Mouse (Mus musculus) adrenal gland, adult 2 months (tissue): ENCODE measurements around the gene Mapk12. TPM values are rescaled to one million over a fixed set of nuclear protein-coding genes. Genes with fewer than 3 reads are reported as not detected.

Experiments used
- DNase-seq: peaks from one replicate; pipeline ENCODE4 v3.0.0; 2021
- long read RNA-seq: library from polyadenylated mRNA; stranded (forward); transcript quantifications from one replicate; pipeline ENCODE4 v2.0.0, GENCODE M21; 2021
- polyA plus RNA-seq: library from polyadenylated mRNA; depleted of rRNA; stranded (reverse); fragments of >200 nt; gene quantifications from 2 replicates; pipeline ENCODE4 v1.2.3, GENCODE M21; 2012; rRNA removed
- total RNA-seq, 2 experiments: library from RNA; stranded (reverse); gene quantifications; 2 replicates each; pipeline ENCODE4 v1.2.3; 2021

The Mapk12 gene
- total RNA-seq = 10 to 100 TPM in 1 of 2 experiments, 1 to 10 TPM in 1; 6.7 to 10.2 TPM
- polyA plus RNA-seq = 5.9 and 9.1 TPM in 2 replicates
- long read RNA-seq, partial matches to known transcripts = 1 of 7 reads
- long read RNA-seq, other reads (novel, unspliced or antisense) = 3 of 7 reads

- DNase-seq = peak; percentile 71
These were observed at the start of gene Mapk12 for GRCm38 (mm10) chr15:89140659-89141252. Mapk12 (minus strand) TSS chr15:89140703.

- DNase-seq = peak; percentile 70
These were observed 44.4 kb upstream of the Mapk12 start for GRCm38 (mm10) chr15:89184937-89185227.

- no peak for DNase-seq
These were observed 43.8 kb upstream of the Mapk12 start for GRCm38 (mm10) chr15:89184141-89184936.

DNA sequence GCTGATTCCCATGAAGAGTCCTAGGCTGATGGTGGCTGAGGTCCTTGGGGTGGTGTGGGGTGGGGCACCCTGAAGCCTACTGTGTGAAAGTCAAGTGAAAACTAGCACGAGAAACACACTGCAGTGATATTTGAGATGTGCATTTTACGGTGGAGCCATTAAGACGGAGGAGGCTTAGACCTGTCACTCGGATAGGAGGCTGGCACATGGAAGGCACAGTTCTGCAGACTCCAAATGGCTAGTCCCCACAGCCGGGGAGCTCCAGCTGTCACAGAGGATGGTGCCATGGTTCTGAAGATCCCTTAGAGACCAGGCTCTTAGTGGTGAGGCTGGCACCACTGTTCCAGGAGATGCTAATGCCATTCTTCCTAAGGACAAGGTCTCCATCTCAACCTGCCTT, 42.3 kb upstream of the Mapk12 start:
- no peak for DNase-seq

DNA sequence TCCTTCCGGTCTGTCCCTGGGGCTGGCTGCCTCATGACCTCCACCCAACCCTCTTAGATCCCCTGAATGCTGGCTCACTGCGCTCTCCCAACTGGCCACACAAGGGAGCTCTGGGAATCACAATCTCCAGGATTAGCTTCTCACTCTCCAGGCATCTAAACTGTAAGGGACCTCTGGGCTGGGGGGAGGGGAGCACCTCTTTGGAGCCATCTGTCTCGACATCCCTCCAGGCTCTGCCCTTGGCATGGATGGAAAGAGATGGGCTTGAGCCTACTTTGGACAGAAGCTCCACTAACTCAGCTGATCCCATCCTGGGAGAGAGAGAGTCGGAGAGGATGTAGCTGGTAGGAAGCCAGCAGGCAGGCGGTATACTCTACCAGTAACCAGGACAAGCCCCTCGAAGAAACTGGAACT, 41.8 kb upstream of the Mapk12 start:
- DNase-seq = no peak

- no peak for DNase-seq
These were observed 41.2 kb upstream of the Mapk12 start for GRCm38 (mm10) chr15:89181561-89182270.

- peak; percentile 93 for DNase-seq
These were observed 40.2 kb upstream of the Mapk12 start, which contains the start of gene Plxnb2 for GRCm38 (mm10) chr15:89180571-89181229. Plxnb2 (minus strand) TSS chr15:89180788.

- no peak for DNase-seq
These were observed 39.6 kb upstream of the Mapk12 start for GRCm38 (mm10) chr15:89180081-89180541.

- DNase-seq = no peak
These were observed 39.1 kb upstream of the Mapk12 start for GRCm38 (mm10) chr15:89179630-89179964.

- DNase-seq = peak; percentile 92
These were observed 38.6 kb upstream of the Mapk12 start for GRCm38 (mm10) chr15:89178954-89179629.

- DNase-seq = no peak
These were observed 37.9 kb upstream of the Mapk12 start for GRCm38 (mm10) chr15:89178260-89178860.

- DNase-seq = no peak
These were observed 37.2 kb upstream of the Mapk12 start for GRCm38 (mm10) chr15:89177576-89178259.

DNA sequence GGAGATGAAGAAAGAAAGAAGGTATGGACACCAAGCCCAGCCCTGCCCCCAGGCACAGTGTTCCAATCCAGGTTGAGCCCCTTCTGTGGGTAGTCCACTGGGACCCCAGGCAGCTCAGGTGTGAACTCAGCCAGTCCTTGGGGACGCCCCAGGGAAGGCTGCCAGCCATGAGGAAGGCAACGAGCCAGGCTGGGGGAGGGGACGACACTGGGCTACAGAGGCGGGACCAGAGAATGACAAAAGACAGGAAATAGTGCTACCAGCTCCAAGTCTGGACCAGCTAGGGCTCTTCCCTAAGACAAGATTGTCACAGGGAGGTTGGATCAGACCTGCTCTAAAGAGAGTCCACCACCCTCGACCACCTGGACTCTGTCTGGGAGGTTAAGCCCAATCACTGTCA, 36.6 kb upstream of the Mapk12 start:
- DNase-seq = peak; percentile 95

- DNase-seq = no peak
These were observed 35.1 kb upstream of the Mapk12 start for GRCm38 (mm10) chr15:89175411-89176155.

- no peak for DNase-seq
These were observed 34.4 kb upstream of the Mapk12 start for GRCm38 (mm10) chr15:89174889-89175339.

DNA sequence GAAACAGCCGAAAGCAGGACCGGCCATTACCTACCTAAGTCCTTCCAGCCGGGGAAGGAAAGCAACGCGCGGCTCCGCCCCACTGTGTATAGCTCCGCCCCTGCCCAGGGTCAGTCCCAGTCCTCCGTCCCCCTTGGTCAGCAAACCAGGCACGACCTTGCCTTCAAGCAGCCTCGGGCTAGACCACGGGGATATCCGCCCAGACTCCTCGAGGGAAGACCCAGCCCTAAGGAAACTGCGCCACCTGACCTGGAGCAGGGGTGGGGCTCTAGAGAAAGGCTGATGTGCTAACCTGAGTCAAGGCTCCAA, 33.4 kb upstream of the Mapk12 start:
- DNase-seq = peak; percentile 81

DNA sequence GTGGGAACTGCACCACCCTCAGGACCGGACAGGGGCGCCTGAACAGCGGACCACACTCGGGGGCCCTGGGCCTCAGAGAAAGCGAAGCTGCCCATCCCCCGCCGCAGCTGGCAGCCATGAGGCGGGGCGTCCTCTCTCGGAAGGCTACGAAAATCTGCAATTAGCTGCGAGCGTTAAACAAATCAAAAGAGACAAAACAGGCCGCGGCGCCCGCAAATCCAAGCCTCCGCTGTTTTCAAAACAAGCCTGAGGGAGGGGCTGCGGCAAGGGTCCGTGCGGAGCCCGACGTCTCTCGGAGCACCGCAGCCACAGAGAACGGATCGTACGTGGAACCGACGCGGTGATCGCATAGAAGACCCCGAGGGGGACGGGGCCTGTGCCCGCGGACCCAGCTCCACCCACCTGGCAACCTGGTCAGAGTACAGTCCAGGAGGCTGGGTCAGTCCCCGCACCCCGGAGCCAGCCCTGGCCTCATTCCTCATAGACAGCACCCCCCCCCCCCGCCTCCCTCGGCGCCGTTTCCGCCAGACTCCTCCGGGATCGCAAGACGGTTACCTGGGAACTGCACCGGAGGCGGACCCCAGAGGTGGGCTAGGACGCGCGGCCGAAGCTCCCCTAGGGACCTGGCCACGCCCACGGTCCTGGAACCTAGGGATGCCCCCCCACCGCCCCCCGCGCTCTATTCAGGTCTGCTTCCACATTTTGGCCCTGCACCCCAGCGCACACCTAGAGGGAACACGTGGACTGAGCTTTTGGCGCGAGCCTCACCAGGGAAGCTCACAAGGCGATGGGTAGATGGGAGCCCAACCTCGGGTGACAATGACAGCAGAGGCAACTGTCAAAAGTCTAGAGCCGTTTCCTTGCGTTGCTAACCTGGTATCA, 32.8 kb upstream of the Mapk12 start:
- peak; percentile 45 for DNase-seq

- no peak for DNase-seq
These were observed 31.9 kb upstream of the Mapk12 start for GRCm38 (mm10) chr15:89172276-89172935.
